Mouse (Mus musculus) lung, postnatal 25 days (tissue): ENCODE measurements at regions not wholly inside any gene's neighbourhood (a gene's known extent, or its start where the extent isn't known, plus 50 kb on each side); places are given as distances from the start of the nearest gene placed in this dataset.
A peak's percentile ranks its signal among the peaks of the same experiment; 100 is the strongest.

Experiments
- DNase-seq: peaks from one replicate; pipeline ENCODE4 v3.0.0; 2022; ENCODE audit warnings: low spot score

- no peak for DNase-seq
Measured at GRCm38 (mm10) chr11:31531416-31531815, 140.3 kb downstream of the Bod1 start.

DNA sequence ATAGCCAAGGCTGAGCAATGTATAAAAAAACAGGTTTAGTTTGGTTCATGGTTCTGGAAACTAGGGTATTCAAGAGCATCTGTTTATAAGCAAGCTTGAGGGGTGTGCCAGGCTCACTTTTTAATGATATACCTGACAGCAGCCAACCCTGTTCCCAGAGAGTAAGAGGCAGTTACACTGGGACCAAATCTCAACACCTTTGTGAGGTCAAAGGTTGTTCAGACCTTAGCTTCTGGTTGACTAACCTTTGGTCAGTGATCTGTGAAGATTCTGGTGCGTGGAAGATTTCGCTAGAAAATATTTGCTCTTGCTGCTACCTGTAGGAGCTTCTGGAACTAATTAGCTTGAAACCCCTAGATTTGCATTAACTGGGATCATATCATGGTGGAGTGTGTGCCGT lies 140.8 kb downstream of the Bod1 start:
- DNase-seq, result no peak

DNA sequence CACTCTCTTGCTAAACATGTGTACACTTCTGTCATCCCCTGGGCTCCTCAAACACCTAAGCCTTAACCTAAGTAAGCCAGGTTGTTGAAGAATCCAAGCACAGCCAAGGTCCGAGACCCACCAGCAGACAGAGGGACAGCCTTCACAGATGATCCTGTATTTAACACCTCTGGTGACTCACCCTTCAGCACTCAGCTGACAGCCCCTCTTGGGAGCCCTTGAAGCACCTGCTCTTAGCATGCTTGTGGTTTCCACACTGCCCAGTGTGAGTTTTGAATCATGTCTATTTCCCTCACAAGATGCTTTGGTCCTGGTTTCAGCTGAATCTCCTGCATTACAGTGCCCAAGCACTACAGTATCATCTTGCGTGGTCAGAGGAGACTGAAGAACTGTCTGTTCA lies 142.0 kb downstream of the Bod1 start:
- DNase-seq, result no peak

GRCm38 (mm10) chr11:31524708-31525107 lies 147.0 kb downstream of the Bod1 start:
- no peak for DNase-seq

- no peak for DNase-seq
Measured at GRCm38 (mm10) chr11:31524065-31524618, 147.5 kb downstream of the Bod1 start.

GRCm38 (mm10) chr11:31522127-31522526 lies 149.6 kb downstream of the Bod1 start:
- DNase-seq, result no peak

DNA sequence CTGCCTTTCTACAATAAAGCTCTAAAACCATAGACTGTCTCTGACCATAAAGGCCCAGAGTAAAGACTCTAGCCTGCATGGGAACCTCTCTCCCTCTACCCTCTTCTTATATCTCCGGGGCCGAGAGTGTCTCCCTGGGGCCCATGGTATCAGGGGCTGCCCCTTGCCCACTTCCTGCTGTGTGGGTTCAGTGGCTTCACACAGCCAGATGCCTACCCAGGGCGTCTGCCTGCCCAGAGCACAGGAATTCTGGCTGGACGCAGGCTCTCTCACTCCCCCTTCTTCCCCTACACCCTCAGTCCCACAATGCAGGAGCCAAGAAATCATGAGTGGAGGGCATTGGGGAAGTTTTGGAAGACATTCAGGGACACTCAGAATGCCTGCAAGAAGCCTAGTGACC lies 150.8 kb downstream of the Bod1 start:
- no peak for DNase-seq

- no peak for DNase-seq
Measured at GRCm38 (mm10) chr11:31503239-31503916, 133.5 kb upstream of the Stc2 start.

GRCm38 (mm10) chr11:31485429-31485828 lies 115.6 kb upstream of the Stc2 start:
- DNase-seq, result no peak

DNA sequence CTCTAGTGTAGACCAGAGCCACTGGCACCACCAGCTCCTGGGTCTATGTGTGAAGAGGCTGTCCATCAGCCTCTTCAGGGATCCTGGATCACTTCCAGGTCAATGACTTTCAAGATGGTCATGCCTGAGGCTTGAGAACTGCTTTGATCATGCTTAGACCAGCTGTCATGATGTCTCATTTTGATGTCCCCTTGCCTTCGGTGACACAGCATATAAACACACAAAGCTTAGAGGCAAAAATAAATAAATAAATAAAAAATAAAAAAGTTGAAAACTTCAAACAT lies 111.1 kb upstream of the Stc2 start:
- DNase-seq, result no peak

GRCm38 (mm10) chr11:31480225-31481056 lies 110.6 kb upstream of the Stc2 start:
- no peak for DNase-seq

- DNase-seq, result no peak
Measured at GRCm38 (mm10) chr11:31477763-31478162, 107.9 kb upstream of the Stc2 start.

GRCm38 (mm10) chr11:31477104-31477503 lies 107.2 kb upstream of the Stc2 start:
- no peak for DNase-seq

GRCm38 (mm10) chr11:31473017-31473416 lies 103.1 kb upstream of the Stc2 start:
- no peak for DNase-seq

- DNase-seq, result no peak
Measured at GRCm38 (mm10) chr11:31470681-31471414, 101.0 kb upstream of the Stc2 start.

GRCm38 (mm10) chr11:31464844-31465243 lies 95.0 kb upstream of the Stc2 start:
- DNase-seq, result peak; percentile 13

GRCm38 (mm10) chr11:31462440-31462839 lies 92.6 kb upstream of the Stc2 start:
- no peak for DNase-seq

GRCm38 (mm10) chr11:31461824-31462223 lies 92.0 kb upstream of the Stc2 start:
- DNase-seq, result no peak

DNA sequence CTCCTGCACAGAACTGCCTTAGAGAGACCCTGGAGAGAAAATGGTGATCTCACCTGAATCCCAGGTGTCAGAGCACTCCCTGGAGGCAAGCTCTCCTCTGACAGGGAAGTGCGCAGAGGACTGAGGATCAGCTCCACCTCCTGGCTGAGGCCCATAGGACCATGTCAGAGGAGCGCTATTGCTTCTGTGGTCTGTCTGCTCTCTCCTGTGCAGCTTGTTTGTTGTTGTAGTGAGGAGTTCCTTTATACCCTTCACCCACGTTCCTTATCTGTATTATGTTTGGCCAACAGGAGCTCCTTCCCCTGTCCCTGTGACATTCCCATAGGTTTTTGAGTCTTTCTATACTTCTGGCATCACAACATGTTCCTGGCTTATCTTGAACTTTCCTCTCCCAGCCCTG lies 91.5 kb upstream of the Stc2 start:
- DNase-seq, result no peak

GRCm38 (mm10) chr11:31427374-31427773 lies 57.5 kb upstream of the Stc2 start:
- no peak for DNase-seq
